ENCODE assay signal across 24 mouse cellular contexts in the genomic region with DNA sequence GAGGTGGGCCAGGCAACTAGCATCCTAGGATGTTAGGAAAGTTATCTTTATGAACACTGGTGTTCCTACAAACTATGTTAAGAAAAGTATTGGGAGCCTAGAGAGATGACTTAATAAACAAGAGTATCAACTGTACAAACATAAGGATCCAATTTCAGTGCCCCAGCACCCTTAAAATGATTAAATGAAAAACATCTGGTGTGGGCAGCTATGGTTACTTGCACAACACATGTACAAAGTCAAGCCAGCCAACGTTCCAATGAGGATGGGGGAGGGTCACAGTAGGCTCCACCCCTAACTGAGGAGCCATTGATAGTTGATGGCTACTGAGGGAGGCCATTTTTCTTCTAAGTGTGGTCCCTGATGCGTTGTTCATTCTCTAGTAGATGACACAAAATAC. TPM values are rescaled to one million over a fixed set of nuclear protein-coding genes. Genes with fewer than 3 reads are reported as not detected.
DNase-seq lines count a peak whose midpoint lies in the region; ATAC-seq and TF ChIP-seq lines count a peak whose summit lies in the region.
"Had no signal": no experiment of that assay in that cellular context is flagged by ENCODE, and none has a peak within 500 bp of the region (broad histone marks: within the 10 kb centered on the region; RNA-seq: fewer than 3 reads in every experiment).

No protein-coding gene starts in this region.

- H3K4me1 ChIP-seq in lung, embryonic 14.5 days (ENCODE audit: insufficient read depth) = no peaks in the 10 kb centered on the region
- no peaks in the 10 kb centered on the region for H3K4me1 ChIP-seq in embryonic facial prominence, embryonic 14.5 days (ENCODE audit: control insufficient read depth, insufficient read depth, low read length)
- H3K4me1 ChIP-seq in forebrain, embryonic 16.5 days (replicated peaks; ENCODE audit: control insufficient read depth, insufficient read depth, low read length) = no peaks in the 10 kb centered on the region
- H3K4me1 ChIP-seq: embryonic facial prominence, embryonic 15.5 days; forebrain, embryonic 15.5 days; heart, embryonic 10.5 days; hindbrain, embryonic 13.5 days; intestine, embryonic 15.5 days had no signal

- ATAC-seq in lung, embryonic 14.5 days (ENCODE audit: insufficient read depth) = peak; percentile 31; the same call in 1 of the 2 replicates
- no peak for ATAC-seq in embryonic facial prominence, embryonic 14.5 days (ENCODE audit: low read depth)
- ATAC-seq in forebrain, embryonic 16.5 days = no peak
- ATAC-seq: forebrain, embryonic 15.5 days; intestine, embryonic 15.5 days had no signal

- no peak overlapping the region for H3ac ChIP-seq in myocyte (ENCODE audit: control insufficient read depth, insufficient read length)

- no peak for TF ChIP-seq POLR2A in myocyte (IDR thresholded peaks at IDR 0.05; ENCODE audit: insufficient read length, low read depth)

- H3K9ac ChIP-seq in lung, embryonic 14.5 days = no peak overlapping the region
- no peak overlapping the region for H3K9ac ChIP-seq in embryonic facial prominence, embryonic 14.5 days (ENCODE audit: low read depth, low read length)
- no peak overlapping the region for H3K9ac ChIP-seq in forebrain, embryonic 16.5 days (replicated peaks; ENCODE audit: low read depth, low read length)
- H3K9ac ChIP-seq: embryonic facial prominence, embryonic 15.5 days; forebrain, embryonic 15.5 days; hindbrain, embryonic 13.5 days; intestine, embryonic 15.5 days had no signal

- H3K79me2 ChIP-seq in myocyte (ENCODE audit: control insufficient read depth, insufficient read depth) = no peaks in the 10 kb centered on the region

- DNase-seq in embryo, embryonic 11 days = peak; percentile 12
- no peak for DNase-seq in embryo, embryonic 9.5 days (ENCODE audit: extremely low spot score)
- DNase-seq in lung, embryonic 14.5 days = peak; percentile 19
- DNase-seq in lung, postnatal 36 days = no peak
- DNase-seq in embryonic facial prominence, embryonic 14.5 days (ENCODE audit: low spot score) = peak; percentile 34
- no peak for DNase-seq in adrenal gland, adult 2 months
- DNase-seq: adrenal gland, postnatal 10 days; cerebellum, adult 11 months; cerebellum, adult 8-10 months; cerebellum, postnatal 14 days; gastrocnemius, postnatal 25 days; heart, postnatal 10 days; heart, postnatal 4 days; kidney, adult 18-20 months had no signal

- H3K9me3 ChIP-seq in lung, embryonic 14.5 days (ENCODE audit: low read depth, low read length) = no peaks in the 10 kb centered on the region
- H3K9me3 ChIP-seq in embryonic facial prominence, embryonic 14.5 days (ENCODE audit: control insufficient read depth, low read length) = no peaks in the 10 kb centered on the region
- no peaks in the 10 kb centered on the region for H3K9me3 ChIP-seq in forebrain, embryonic 16.5 days (ENCODE audit: control insufficient read depth, low read length)
- H3K9me3 ChIP-seq: embryonic facial prominence, embryonic 15.5 days; forebrain, embryonic 15.5 days; heart, embryonic 10.5 days; hindbrain, embryonic 13.5 days; intestine, embryonic 15.5 days had no signal

- TF ChIP-seq CTCF in lung, embryonic 14.5 days (IDR thresholded peaks at IDR 0.05; ENCODE audit: low read depth) = no peak

- H3K4me2 ChIP-seq in lung, embryonic 14.5 days = no peak overlapping the region
- no peak overlapping the region for H3K4me2 ChIP-seq in embryonic facial prominence, embryonic 14.5 days (ENCODE audit: low read depth, low read length)
- H3K4me2 ChIP-seq in myocyte (ENCODE audit: low read depth) = no peak overlapping the region
- H3K4me2 ChIP-seq in forebrain, embryonic 16.5 days (ENCODE audit: low read length) = no peak overlapping the region
- H3K4me2 ChIP-seq: embryonic facial prominence, embryonic 15.5 days; forebrain, embryonic 15.5 days; hindbrain, embryonic 13.5 days; intestine, embryonic 15.5 days had no signal

- no peak overlapping the region for H3K4me3 ChIP-seq in lung, embryonic 14.5 days (ENCODE audit: low read depth, low read length)
- H3K4me3 ChIP-seq in embryonic facial prominence, embryonic 14.5 days (ENCODE audit: low read depth, low read length) = no peak overlapping the region
- H3K4me3 ChIP-seq in myocyte = no peak overlapping the region
- H3K4me3 ChIP-seq in forebrain, embryonic 16.5 days (replicated peaks; ENCODE audit: low read length) = no peak overlapping the region
- H3K4me3 ChIP-seq: embryonic facial prominence, embryonic 15.5 days; erythroblast, embryonic 14.5 days; forebrain, embryonic 15.5 days; heart, embryonic 10.5 days; hindbrain, embryonic 13.5 days; intestine, embryonic 15.5 days had no signal

- no peak overlapping the region for H3K27ac ChIP-seq in lung, embryonic 14.5 days (ENCODE audit: low read depth)
- H3K27ac ChIP-seq in embryonic facial prominence, embryonic 14.5 days (replicated peaks; ENCODE audit: low read depth, low read length) = no peak overlapping the region
- H3K27ac ChIP-seq in forebrain, embryonic 16.5 days (ENCODE audit: low read length) = no peak overlapping the region
- H3K27ac ChIP-seq: embryonic facial prominence, embryonic 15.5 days; forebrain, embryonic 15.5 days; heart, embryonic 10.5 days; hindbrain, embryonic 13.5 days; intestine, embryonic 15.5 days had no signal

- 50% methylated on average over 2 of the region's 2 CpGs for WGBS in lung, embryonic 14.5 days
- WGBS in embryonic facial prominence, embryonic 14.5 days = 62% methylated on average over 2 of the region's 2 CpGs
- 81% methylated on average over 2 of the region's 2 CpGs for WGBS in forebrain, embryonic 16.5 days

- no peaks in the 10 kb centered on the region for H3K36me3 ChIP-seq in lung, embryonic 14.5 days (ENCODE audit: insufficient read depth)
- H3K36me3 ChIP-seq in embryonic facial prominence, embryonic 14.5 days (ENCODE audit: control insufficient read depth, insufficient read depth, low read length) = no peaks in the 10 kb centered on the region
- no peaks in the 10 kb centered on the region for H3K36me3 ChIP-seq in myocyte (ENCODE audit: control insufficient read depth, insufficient read depth)
- no peaks in the 10 kb centered on the region for H3K36me3 ChIP-seq in forebrain, embryonic 16.5 days (ENCODE audit: control insufficient read depth, insufficient read depth)
- H3K36me3 ChIP-seq: embryonic facial prominence, embryonic 15.5 days; forebrain, embryonic 15.5 days; heart, embryonic 10.5 days; hindbrain, embryonic 13.5 days; intestine, embryonic 15.5 days had no signal

- H3K27me3 ChIP-seq in lung, embryonic 14.5 days (ENCODE audit: insufficient read depth, low read length) = no peaks in the 10 kb centered on the region
- no peaks in the 10 kb centered on the region for H3K27me3 ChIP-seq in embryonic facial prominence, embryonic 14.5 days (replicated peaks; ENCODE audit: control insufficient read depth, insufficient read depth, low read length)
- H3K27me3 ChIP-seq in myocyte (ENCODE audit: control insufficient read depth, insufficient read depth, insufficient read length) = no peaks in the 10 kb centered on the region
- H3K27me3 ChIP-seq in forebrain, embryonic 16.5 days (replicated peaks; ENCODE audit: control insufficient read depth, insufficient read depth, low read length) = no peaks in the 10 kb centered on the region
- H3K27me3 ChIP-seq: CH12.LX; embryonic facial prominence, embryonic 15.5 days; forebrain, embryonic 15.5 days; hindbrain, embryonic 13.5 days; intestine, embryonic 15.5 days had no signal

TF ChIP-seq in myocyte, 11 proteins besides CTCF, POLR2A, EP300 and RAD21:
- no peak for TF ChIP-seq MAX (IDR thresholded peaks at IDR 0.05; ENCODE audit: low read depth)
- TF ChIP-seq MYOD1 (IDR thresholded peaks at IDR 0.05; ENCODE audit: control insufficient read depth in 1 of 3, insufficient read length in 2 of 3, low read depth in 2 of 3) = no peak
- TF ChIP-seq REST (IDR thresholded peaks at IDR 0.05; ENCODE audit: insufficient read depth, insufficient read length) = no peak
- TF ChIP-seq E2F4 (IDR thresholded peaks at IDR 0.05; ENCODE audit: insufficient read depth) = no peak
- no peak for TF ChIP-seq POLR2AphosphoS2 (IDR thresholded peaks at IDR 0.05; ENCODE audit: insufficient read length, low read depth)
- TF ChIP-seq CEBPB (IDR thresholded peaks at IDR 0.05; ENCODE audit: insufficient read depth, poor library complexity, severe bottlenecking) = peak; percentile 52; the same call in 1 of the 2 replicates
- no peak for TF ChIP-seq TCF12 (IDR thresholded peaks at IDR 0.05; ENCODE audit: insufficient read depth, poor library complexity, severe bottlenecking)
TF ChIP-seq in myocyte: peak in this region for 1.

RNA-seq across cellular contexts. Expression of a gene that starts 43.6 kb away (rescaled TPM):
- polyA plus RNA-seq in lung, embryonic 14.5 days (2014; fragmentation: Nextera tagmentation; extraction: Ambion mirVana) = 0.25 and 0.60 TPM in 2 replicates
- polyA plus RNA-seq in embryonic facial prominence, embryonic 14.5 days (2014; fragmentation: Nextera tagmentation; extraction: Ambion mirVana) = 4.5 and 5.3 TPM in 2 replicates
- polyA plus RNA-seq in myocyte (2012; fragmentation: generic; extraction: Trizol) = not detected
- total RNA-seq in adrenal gland, adult 2 months (2021) = under 1 TPM in 1 of 2 experiments, not detected in 1; 0.06 TPM
- 0.03 and 0.04 TPM in 2 replicates for polyA plus RNA-seq in adrenal gland, adult 2 months (2012; rRNA removed)
- 26.6 and 36.5 TPM in 2 replicates for polyA plus RNA-seq in forebrain, embryonic 16.5 days (2015; fragmentation: Nextera tagmentation; extraction: Ambion mirVana)
- total RNA-seq: CH12.LX; granulocyte monocyte progenitor cell, adult 5-6 weeks had no signal

Comparison
In these comparisons a context has a peak if more than half of its experiments do, and no peak if none do; other contexts are left out.
1. DNase-seq: peak in embryo, embryonic 11 days (single experiment), lung, embryonic 14.5 days (single experiment) and embryonic facial prominence, embryonic 14.5 days (single experiment); none in embryo, embryonic 9.5 days (single experiment), lung, postnatal 36 days (single experiment) and adrenal gland, adult 2 months (single experiment).